Mouse (Mus musculus) cerebellum, adult 2 months (tissue): ENCODE measurements around the gene Cdk6. TPM values are rescaled to one million over a fixed set of nuclear protein-coding genes. Genes with fewer than 3 reads are reported as not detected.
"Not testable (repeated sequence)": the region's sequence is repeated elsewhere in the genome, so short reads cannot be mapped to it uniquely, and the experiment has no call there.

ENCODE experiments used
- DNase-seq, 2 experiments: peaks; one replicate each; pipeline ENCODE4 v3.0.0; 2021
- H3K27ac ChIP-seq: fragments of 200-500 bp; 2 replicates; pipeline ENCODE4 v1.5.1; 2012; ENCODE audit warnings: low read length, control low read depth, inconsistent platforms; ENCODE audit not compliant: insufficient read depth
- H3K27me3 ChIP-seq: fragments of 200-500 bp; 2 replicates; pipeline ENCODE4 v1.6.1; 2012; ENCODE audit warnings: inconsistent platforms, mild to moderate bottlenecking, low read length, moderate library complexity; ENCODE audit not compliant: control insufficient read depth, insufficient read depth
- H3K4me1 ChIP-seq: fragments of 200-500 bp; 2 replicates; pipeline ENCODE4 v1.6.1; 2011; ENCODE audit warnings: low read length; ENCODE audit not compliant: control insufficient read depth, insufficient read depth
- H3K4me3 ChIP-seq: fragments of 200-500 bp; replicated peaks from 2 replicates; pipeline ENCODE3; 2011; ENCODE audit warnings: mild to moderate bottlenecking, low read depth, low read length, control low read depth; ENCODE audit not compliant: insufficient read depth
- CTCF ChIP-seq: fragments of 200-500 bp; IDR thresholded peaks from 2 replicates; pipeline ENCODE4 v1.5.1; 2011; ENCODE audit warnings: low read depth, mild to moderate bottlenecking, control low read depth, low read length, moderate library complexity, borderline replicate concordance; ENCODE audit not compliant: insufficient read depth
- POLR2A ChIP-seq: fragments of 200-500 bp; IDR thresholded peaks from 2 replicates; pipeline ENCODE4 v1.6.1; 2011; ENCODE audit warnings: low read length, control low read depth, borderline replicate concordance; ENCODE audit not compliant: insufficient read depth
- WGBS: fragments of 180-500 bp; shearing (Covaris S2); methylation state at CpG from one replicate; pipeline ENCODE4 v1.1.7; 2018; 5-methylcytosine and 5-hydroxymethylcytosine counted together
- polyA plus RNA-seq: library from polyadenylated mRNA; depleted of rRNA; stranded (reverse); fragments of >200 nt; gene quantifications from 2 replicates; pipeline ENCODE4 v1.2.3, GENCODE M21; 2012

Cdk6 gene
- polyA plus RNA-seq, 1 experiment = 0.39 TPM

DNA sequence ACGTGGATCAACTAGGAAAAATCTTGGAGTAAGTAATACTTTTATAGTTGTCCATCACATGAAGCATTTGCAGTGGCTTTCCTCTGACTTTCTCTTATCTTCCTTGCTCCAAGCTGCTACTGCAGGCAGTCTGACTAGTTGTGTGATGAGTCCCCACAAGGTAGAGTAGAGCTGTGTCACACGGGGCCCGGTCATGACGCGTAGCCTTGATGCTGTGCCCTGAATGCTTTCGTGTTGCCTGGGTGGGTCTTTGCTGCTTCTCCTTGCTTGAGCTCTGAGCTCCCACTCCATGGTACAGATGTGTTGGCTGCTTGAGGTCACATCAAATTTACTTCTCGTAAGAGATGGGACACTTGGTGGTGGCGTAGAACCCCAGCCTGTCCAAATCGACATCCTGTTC lies 174.2 kb downstream of the Cdk6 start:
- Histone ChIP-seq H3K27me3 (no peaks in the 10 kb centered on the region), H3K4me1 (no peaks in the 10 kb centered on the region), H3K27ac (no peak overlapping the region), H3K4me3 (no peak overlapping the region)
- TF ChIP-seq CTCF (no peak), POLR2A (no peak)
- no peak for DNase-seq
- 94% methylated on average over 9 of the region's 9 CpGs for WGBS

GRCm38 (mm10) chr5:3516481-3517075 lies 175.3 kb downstream of the Cdk6 start:
- no peak overlapping the region for H3K4me3 ChIP-seq
- no peaks in the 10 kb centered on the region for H3K27me3 ChIP-seq
- no peak overlapping the region for H3K27ac ChIP-seq
- 27% methylated on average over 9 of the region's 9 CpGs for WGBS
- TF ChIP-seq POLR2A (no peak), CTCF (no peak)
- no peaks in the 10 kb centered on the region for H3K4me1 ChIP-seq
- DNase-seq = peak in 1 of 2 experiments; percentile 3

- no peaks in the 10 kb centered on the region for H3K27me3 ChIP-seq
- WGBS = 55% methylated on average over 18 of the region's 18 CpGs
- DNase-seq = no peak
- H3K4me3 ChIP-seq = no peak overlapping the region
- H3K27ac ChIP-seq = no peak overlapping the region
- TF ChIP-seq CTCF (no peak), POLR2A (no peak)
- H3K4me1 ChIP-seq = no peaks in the 10 kb centered on the region
Measured at GRCm38 (mm10) chr5:3520493-3521359, 179.4 kb downstream of the Cdk6 start.

GRCm38 (mm10) chr5:3521741-3522140 lies 180.5 kb downstream of the Cdk6 start:
- H3K27me3 ChIP-seq = no peaks in the 10 kb centered on the region
- DNase-seq = no peak
- 71% methylated on average over 12 of the region's 12 CpGs for WGBS
- no peaks in the 10 kb centered on the region for H3K4me1 ChIP-seq
- no peak overlapping the region for H3K4me3 ChIP-seq
- no peak overlapping the region for H3K27ac ChIP-seq
- no peak for TF ChIP-seq POLR2A
- TF ChIP-seq CTCF = no peak

DNA sequence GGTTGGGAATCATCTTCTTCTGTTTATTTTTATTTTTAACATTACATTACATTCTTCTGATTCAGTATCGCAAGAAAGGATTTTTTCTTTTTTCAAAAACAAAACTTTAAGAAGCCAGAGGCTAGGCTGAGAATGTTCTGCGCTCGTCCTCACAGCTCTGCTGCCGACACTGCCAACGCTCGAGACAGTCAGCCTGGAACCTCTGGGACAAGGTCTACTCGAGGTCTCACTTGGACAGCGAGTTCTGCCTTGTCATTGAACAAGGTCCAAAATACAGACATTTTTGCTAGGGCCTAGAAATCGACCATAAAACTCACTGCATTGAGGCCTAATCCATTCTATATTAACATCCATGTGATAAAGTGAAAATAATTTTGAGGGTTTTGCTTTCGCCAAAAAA lies 181.5 kb downstream of the Cdk6 start:
- Histone ChIP-seq H3K27me3 (no peaks in the 10 kb centered on the region), H3K27ac (no peak overlapping the region), H3K4me3 (no peak overlapping the region), H3K4me1 (no peaks in the 10 kb centered on the region)
- WGBS = 89% methylated on average over 10 of the region's 10 CpGs
- DNase-seq = no peak
- no peak for TF ChIP-seq POLR2A

GRCm38 (mm10) chr5:3527041-3527691 lies 185.9 kb downstream of the Cdk6 start:
- TF ChIP-seq POLR2A (no peak), CTCF (no peak)
- no peak overlapping the region for H3K27ac ChIP-seq
- H3K27me3 ChIP-seq = no peaks in the 10 kb centered on the region
- no peaks in the 10 kb centered on the region for H3K4me1 ChIP-seq
- DNase-seq = no peak
- H3K4me3 ChIP-seq = no peak overlapping the region
- 31% methylated on average over 5 of the region's 5 CpGs for WGBS

GRCm38 (mm10) chr5:3529585-3530189 lies 188.4 kb downstream of the Cdk6 start:
- Histone ChIP-seq H3K4me1 (no peaks in the 10 kb centered on the region), H3K4me3 (no peak overlapping the region), H3K27me3 (no peaks in the 10 kb centered on the region), H3K27ac (no peak overlapping the region)
- WGBS = 30% methylated on average over 10 of the region's 10 CpGs
- no peak for DNase-seq
- TF ChIP-seq POLR2A (no peak), CTCF (no peak)

DNA sequence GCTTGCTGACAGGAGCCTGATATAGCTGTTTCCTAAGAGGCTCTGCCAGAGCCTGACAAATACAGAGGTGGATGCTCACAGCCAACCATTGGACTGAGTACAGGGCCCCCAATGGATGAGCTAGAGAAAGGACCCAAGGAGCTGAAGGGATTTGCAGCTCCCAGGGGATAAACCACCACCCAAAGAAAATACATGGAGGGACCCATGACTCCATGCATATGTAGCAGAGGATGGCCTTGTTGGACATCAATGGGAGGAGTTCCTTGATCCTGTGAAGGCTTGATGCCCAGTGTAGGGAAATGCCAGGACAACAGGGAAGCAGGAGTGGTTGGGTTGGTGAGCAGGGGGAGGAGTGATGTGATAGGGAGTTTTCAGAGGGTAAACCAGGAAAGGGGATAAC lies 190.8 kb downstream of the Cdk6 start:
- not testable (repeated sequence) for H3K27me3 ChIP-seq, H3K4me1 ChIP-seq, H3K4me3 ChIP-seq, H3K27ac ChIP-seq, DNase-seq
